Mouse (Mus musculus) lung, postnatal 0 days (tissue): ENCODE results near the gene Mgat4a. TPM values are rescaled to one million over a fixed set of nuclear protein-coding genes. Genes with fewer than 3 reads are reported as not detected.
A peak's percentile ranks its signal among the peaks of the same experiment; 100 is the strongest.

Experiments
- ATAC-seq: fragments of 200-750 bp; cut with Nextera tagmentation; 2 replicates; pipeline ENCODE4 v1.8.0; 2017; ENCODE audit warnings: moderate library complexity
- DNase-seq: peaks from one replicate; pipeline ENCODE4 v3.0.0-alpha.2; 2016; ENCODE audit warnings: low spot score
- H3K27ac ChIP-seq: fragments of 300-500 bp; sonication (generic); 2 replicates; pipeline ENCODE4 v1.5.1; 2014; ENCODE audit warnings: antibody characterized with exemption, mild to moderate bottlenecking, low read length, mixed read lengths
- H3K27me3 ChIP-seq: fragments of 300-500 bp; sonication (generic); replicated peaks from 2 replicates; pipeline ENCODE4 v1.6.1; 2014; ENCODE audit warnings: low read length, mixed read lengths; ENCODE audit not compliant: insufficient read depth
- H3K36me3 ChIP-seq: fragments of 300-500 bp; sonication (generic); 2 replicates; pipeline ENCODE4 v1.6.1; 2014; ENCODE audit warnings: low read length, mixed read lengths; ENCODE audit not compliant: insufficient read depth
- H3K4me1 ChIP-seq: fragments of 300-500 bp; sonication (generic); 2 replicates; pipeline ENCODE4 v1.6.1; 2014; ENCODE audit warnings: antibody characterized with exemption, low read depth, low read length, mixed read lengths; ENCODE audit not compliant: insufficient read depth
- H3K4me2 ChIP-seq: fragments of 300-500 bp; sonication (generic); replicated peaks from 2 replicates; pipeline ENCODE4 v1.6.1; 2014; ENCODE audit warnings: low read depth, mild to moderate bottlenecking, low read length, moderate library complexity, mixed read lengths
- H3K4me3 ChIP-seq: fragments of 300-500 bp; sonication (generic); 2 replicates; pipeline ENCODE4 v1.5.1; 2014; ENCODE audit warnings: low read depth, low read length
- H3K9ac ChIP-seq: fragments of 300-500 bp; sonication (generic); replicated peaks from 2 replicates; pipeline ENCODE4 v1.6.1; 2014; ENCODE audit warnings: low read depth, mild to moderate bottlenecking
- H3K9me3 ChIP-seq: fragments of 300-500 bp; sonication (generic); 2 replicates; pipeline ENCODE4 v1.6.1; 2016; ENCODE audit warnings: low read length, mixed read lengths
- CTCF ChIP-seq: IDR thresholded peaks from 2 replicates; pipeline ENCODE4 v1.5.1; 2016; ENCODE audit warnings: antibody characterized with exemption, mild to moderate bottlenecking
- EP300 ChIP-seq: IDR thresholded peaks from 2 replicates; pipeline ENCODE4 v1.6.1; 2016; ENCODE audit warnings: antibody characterized with exemption, mild to moderate bottlenecking, control low read depth
- WGBS: fragments of 180-500 bp; shearing (Covaris S2); extraction: QIAGEN DNeasy Blood & Tissue Kit; methylation state at CpG from one replicate; pipeline ENCODE4 v1.1.7; 2014; 5-methylcytosine and 5-hydroxymethylcytosine counted together
- polyA plus RNA-seq: library from polyadenylated mRNA; unstranded; fragments of >200 nt; fragmentation: Nextera tagmentation; extraction: Ambion mirVana; gene quantifications from 2 replicates; pipeline ENCODE4 v1.2.1, GENCODE M21; 2015

The Mgat4a gene
- polyA plus RNA-seq, 1 experiment from 2014 or later: 5.4 TPM

- WGBS: 57% methylated on average over 10 of the region's 10 CpGs
- H3K4me2 ChIP-seq: no peak overlapping the region; the same call in 1 of the 2 replicates
- ATAC-seq: no peak
- no peak overlapping the region for H3K4me3 ChIP-seq
- H3K9ac ChIP-seq: no peak overlapping the region
- no peak overlapping the region for H3K27ac ChIP-seq
- peak; percentile 32 for DNase-seq
- TF ChIP-seq CTCF: no peak
- TF ChIP-seq EP300: no peak
- H3K27me3 ChIP-seq: no peaks in the 10 kb centered on the region
- H3K36me3 ChIP-seq: no peaks in the 10 kb centered on the region
- no peaks in the 10 kb centered on the region for H3K4me1 ChIP-seq
- H3K9me3 ChIP-seq: no peaks in the 10 kb centered on the region
Observed at GRCm38 (mm10) chr1:37495698-37496321, 45.0 kb downstream of the Mgat4a start.

GRCm38 (mm10) chr1:37495104-37495503 is 45.7 kb downstream of the Mgat4a start:
- TF ChIP-seq EP300 (no peak), CTCF (no peak)

GRCm38 (mm10) chr1:37491672-37492071 is 49.1 kb downstream of the Mgat4a start:
- H3K4me1 ChIP-seq: no peaks in the 10 kb centered on the region
- no peaks in the 10 kb centered on the region; the same call in 1 of the 2 replicates for H3K36me3 ChIP-seq
- no peaks in the 10 kb centered on the region for H3K27me3 ChIP-seq
- DNase-seq: peak; percentile 77
- no peak for TF ChIP-seq CTCF
- TF ChIP-seq EP300: no peak
- 0 out of 2 replicates have a peak overlapping the region, but pooled peaks have one; percentile 9 for H3K27ac ChIP-seq
- WGBS: 36% methylated on average over 7 of the region's 7 CpGs
- H3K4me3 ChIP-seq: no peak overlapping the region
- ATAC-seq: peak; percentile 38
- H3K4me2 ChIP-seq: no peak overlapping the region
- H3K9ac ChIP-seq: no peak overlapping the region
- H3K9me3 ChIP-seq: no peaks in the 10 kb centered on the region

More at GRCm38 (mm10) chr1:37495104-37495503, 45.7 kb downstream of the Mgat4a start:
- no peaks in the 10 kb centered on the region for H3K9me3 ChIP-seq
- H3K27ac ChIP-seq: no peak overlapping the region
- no peak overlapping the region for H3K4me2 ChIP-seq
- DNase-seq: no peak
- ATAC-seq: no peak
- no peaks in the 10 kb centered on the region for H3K4me1 ChIP-seq
- WGBS: 89% methylated on average over 3 of the region's 3 CpGs
- H3K9ac ChIP-seq: no peak overlapping the region
- H3K4me3 ChIP-seq: no peak overlapping the region
- H3K36me3 ChIP-seq: no peaks in the 10 kb centered on the region
- no peaks in the 10 kb centered on the region for H3K27me3 ChIP-seq

GRCm38 (mm10) chr1:37490691-37491212 is 50.1 kb downstream of the Mgat4a start:
- no peaks in the 10 kb centered on the region for H3K27me3 ChIP-seq
- ATAC-seq (no peak), DNase-seq (no peak)
- no peaks in the 10 kb centered on the region; the same call in 1 of the 2 replicates for H3K36me3 ChIP-seq
- no peak overlapping the region for H3K4me3 ChIP-seq
- no peaks in the 10 kb centered on the region for H3K9me3 ChIP-seq
- no peak for TF ChIP-seq CTCF
- no peak for TF ChIP-seq EP300
- no peak overlapping the region for H3K4me2 ChIP-seq
- H3K9ac ChIP-seq: no peak overlapping the region
- H3K4me1 ChIP-seq: no peaks in the 10 kb centered on the region
- H3K27ac ChIP-seq: no peak overlapping the region
- 85% methylated on average over 5 of the region's 5 CpGs for WGBS

GRCm38 (mm10) chr1:37488531-37488930 is 52.3 kb downstream of the Mgat4a start:
- Histone ChIP-seq H3K9me3 (no peaks in the 10 kb centered on the region), H3K27ac (no peak overlapping the region), H3K9ac (no peak overlapping the region), H3K27me3 (no peaks in the 10 kb centered on the region), H3K4me2 (no peak overlapping the region), H3K36me3 (no peaks in the 10 kb centered on the region; the same call in 1 of the 2 replicates), H3K4me1 (no peaks in the 10 kb centered on the region), H3K4me3 (no peak overlapping the region)
- 78% methylated on average over 12 of the region's 12 CpGs for WGBS
- no peak for DNase-seq
- ATAC-seq: no peak
- no peak for TF ChIP-seq EP300
- no peak for TF ChIP-seq CTCF

- H3K36me3 ChIP-seq: no peaks in the 10 kb centered on the region; the same call in 1 of the 2 replicates
- DNase-seq: peak; percentile 36
- ATAC-seq: peak; percentile 21; the same call in 1 of the 2 replicates
- TF ChIP-seq CTCF (no peak), EP300 (no peak)
- no peaks in the 10 kb centered on the region for H3K27me3 ChIP-seq
- H3K4me3 ChIP-seq: no peak overlapping the region
- H3K9me3 ChIP-seq: no peaks in the 10 kb centered on the region
- no peaks in the 10 kb centered on the region for H3K4me1 ChIP-seq
- H3K4me2 ChIP-seq: no peak overlapping the region
- H3K27ac ChIP-seq: no peak overlapping the region
- H3K9ac ChIP-seq: no peak overlapping the region
- 55% methylated on average over 3 of the region's 3 CpGs for WGBS
Observed at GRCm38 (mm10) chr1:37486994-37487393, 53.8 kb downstream of the Mgat4a start.
